ENCODE assay signal across 23 mouse cellular contexts in the genomic region with DNA sequence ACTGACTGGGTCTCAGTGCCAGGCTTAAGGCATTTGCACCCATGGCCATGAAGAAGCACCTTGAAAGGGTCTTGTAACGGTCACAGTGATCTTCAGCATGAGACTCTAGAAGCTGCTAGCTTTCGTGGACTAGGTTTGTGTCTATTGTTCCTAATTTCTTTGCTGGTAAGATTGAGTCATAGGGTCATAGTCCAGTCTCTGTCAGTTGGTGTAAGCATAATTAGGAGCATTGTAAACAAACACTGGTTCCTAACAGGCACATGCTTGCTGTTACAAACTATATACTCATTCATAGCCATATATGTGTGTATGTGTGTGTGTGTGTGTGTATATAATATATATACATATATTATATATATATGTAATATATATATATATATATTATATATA. TPM values are rescaled to one million over a fixed set of nuclear protein-coding genes. Genes with fewer than 3 reads are reported as not detected.
DNase-seq lines count a peak whose midpoint lies in the region; ATAC-seq and TF ChIP-seq lines count a peak whose summit lies in the region.
"Had no signal": no experiment of that assay in that cellular context is flagged by ENCODE, and none has a peak within 500 bp of the region (broad histone marks: within the 10 kb centered on the region; RNA-seq: fewer than 3 reads in every experiment).

No protein-coding gene starts in this region.

- peaks cover 4% of the 10 kb centered on the region; the same call in 1 of the 2 replicates for H3K36me3 ChIP-seq in heart, adult 2 months (ENCODE audit: control insufficient read depth, insufficient read depth, low read length)
- no peaks in the 10 kb centered on the region for H3K36me3 ChIP-seq in kidney, adult 2 months (ENCODE audit: control insufficient read depth, insufficient read depth, low read length)
- H3K36me3 ChIP-seq in liver, postnatal 0 days (replicated peaks; ENCODE audit: insufficient read depth, low read length): no peaks in the 10 kb centered on the region
- H3K36me3 ChIP-seq in small intestine, adult 2 months (ENCODE audit: control insufficient read depth, insufficient read depth, low read length): no peaks in the 10 kb centered on the region
- H3K36me3 ChIP-seq: embryonic facial prominence, embryonic 12.5 days; embryonic facial prominence, embryonic 15.5 days; hindbrain, embryonic 12.5 days; hindbrain, embryonic 15.5 days had no signal

- no peak for TF ChIP-seq CTCF in heart, adult 2 months (IDR thresholded peaks at IDR 0.05)
- no peak for TF ChIP-seq CTCF in kidney, adult 2 months (conservative IDR thresholded peaks at IDR 0.05; ENCODE audit: insufficient read depth, insufficient read length, low read depth, low read length)
- TF ChIP-seq CTCF in liver, postnatal 0 days (IDR thresholded peaks at IDR 0.05; ENCODE audit: low read depth): no peak
- no peak for TF ChIP-seq CTCF in small intestine, adult 2 months (IDR thresholded peaks at IDR 0.05; ENCODE audit: extremely low read depth, insufficient read length, insufficient replicate concordance, low read depth, low read length)

- no peaks in the 10 kb centered on the region for H3K9me3 ChIP-seq in liver, postnatal 0 days (ENCODE audit: low read length)
- H3K9me3 ChIP-seq: embryonic facial prominence, embryonic 12.5 days; embryonic facial prominence, embryonic 15.5 days; hindbrain, embryonic 12.5 days; hindbrain, embryonic 15.5 days had no signal

- H3K4me1 ChIP-seq in heart, adult 2 months (ENCODE audit: control insufficient read depth, insufficient read depth, low read length): peaks cover 20% of the 10 kb centered on the region
- H3K4me1 ChIP-seq in kidney, adult 2 months (ENCODE audit: control insufficient read depth, insufficient read depth, low read length): peaks cover 9% of the 10 kb centered on the region
- H3K4me1 ChIP-seq in liver, postnatal 0 days (ENCODE audit: insufficient read depth): peaks cover 8% of the 10 kb centered on the region
- H3K4me1 ChIP-seq in small intestine, adult 2 months (ENCODE audit: control insufficient read depth, insufficient read depth, insufficient read length, low read length): peaks cover 22% of the 10 kb centered on the region
- H3K4me1 ChIP-seq: embryonic facial prominence, embryonic 15.5 days had no signal

- no peak overlapping the region for H3K9ac ChIP-seq in heart, adult 2 months (ENCODE audit: low read depth, low read length)
- H3K9ac ChIP-seq in liver, postnatal 0 days (replicated peaks): no peak overlapping the region
- H3K9ac ChIP-seq: embryonic facial prominence, embryonic 12.5 days; embryonic facial prominence, embryonic 15.5 days; forebrain, postnatal 0 days; hindbrain, embryonic 12.5 days; hindbrain, embryonic 15.5 days had no signal

- peak overlapping the region; percentile 14; the same call in 1 of the 2 replicates for H3K4me3 ChIP-seq in heart, adult 2 months
- H3K4me3 ChIP-seq in kidney, adult 2 months (ENCODE audit: insufficient read depth, low read depth, low read length): no peak overlapping the region
- no peak overlapping the region for H3K4me3 ChIP-seq in liver, postnatal 0 days (ENCODE audit: low read depth, low read length)
- H3K4me3 ChIP-seq in small intestine, adult 2 months (ENCODE audit: low read depth, low read length): 0 out of 2 replicates have a peak overlapping the region, but pooled peaks have one; percentile 4
- H3K4me3 ChIP-seq: embryonic facial prominence, embryonic 12.5 days; embryonic facial prominence, embryonic 15.5 days; hindbrain, embryonic 12.5 days; hindbrain, embryonic 15.5 days had no signal

- H3K27ac ChIP-seq in heart, adult 2 months: no peak overlapping the region
- H3K27ac ChIP-seq in kidney, adult 2 months (ENCODE audit: insufficient read depth, low read depth, low read length): no peak overlapping the region
- peak overlapping the region; percentile 48 for H3K27ac ChIP-seq in liver, postnatal 0 days (ENCODE audit: low read depth)
- peak overlapping the region; percentile 20 for H3K27ac ChIP-seq in small intestine, adult 2 months (ENCODE audit: insufficient read depth, low read depth, low read length)
- H3K27ac ChIP-seq: embryonic facial prominence, embryonic 12.5 days; embryonic facial prominence, embryonic 15.5 days; hindbrain, embryonic 12.5 days; hindbrain, embryonic 15.5 days had no signal

- TF ChIP-seq EP300 in heart, adult 2 months (IDR thresholded peaks at IDR 0.05; ENCODE audit: insufficient read depth, low read depth, low read length): no peak
- no peak for TF ChIP-seq EP300 in liver, postnatal 0 days (IDR thresholded peaks at IDR 0.05; ENCODE audit: low read depth)

- DNase-seq in heart, adult 2 months: no peak
- no peak for DNase-seq in heart, adult 18-20 months
- DNase-seq in kidney, adult 2 months: peak; percentile 21
- no peak for DNase-seq in kidney, postnatal 4 days
- DNase-seq in liver, postnatal 0 days: no peak
- no peak for DNase-seq in liver
- DNase-seq in right cerebral cortex, adult 2 months (ENCODE audit: low spot score in 2 of 2): no peak
- DNase-seq: cerebellum, adult 11 months; cerebellum, adult 2 months; cerebellum, adult 9-11 months; cerebellum, postnatal 25 days; forebrain, postnatal 0 days; gastrocnemius, postnatal 25 days had no signal

- TF ChIP-seq POLR2A in heart, adult 2 months (IDR thresholded peaks at IDR 0.05; ENCODE audit: insufficient read depth, low read depth, low read length): no peak
- no peak for TF ChIP-seq POLR2A in kidney, adult 2 months (IDR thresholded peaks at IDR 0.05; ENCODE audit: low read depth, low read length)
- no peak for TF ChIP-seq POLR2A in small intestine, adult 2 months (IDR thresholded peaks at IDR 0.05; ENCODE audit: low read depth, low read length)

- peaks cover 5% of the 10 kb centered on the region for H3K79me2 ChIP-seq in heart, adult 2 months (replicated peaks; ENCODE audit: control insufficient read depth, insufficient read depth, low read length)

- ATAC-seq in liver, postnatal 0 days: peak; percentile 71
- ATAC-seq: CD4-positive, CD25-positive, alpha-beta regulatory T cell, adult 4 months; forebrain, embryonic 14.5 days; forebrain, postnatal 0 days had no signal

- no peaks in the 10 kb centered on the region for H3K27me3 ChIP-seq in heart, adult 2 months (ENCODE audit: control insufficient read depth, insufficient read depth, low read length)
- H3K27me3 ChIP-seq in kidney, adult 2 months (replicated peaks; ENCODE audit: control insufficient read depth, insufficient read depth, low read length): no peaks in the 10 kb centered on the region
- H3K27me3 ChIP-seq in liver, postnatal 0 days (ENCODE audit: insufficient read depth, low read length): no peaks in the 10 kb centered on the region
- H3K27me3 ChIP-seq in small intestine, adult 2 months (ENCODE audit: control insufficient read depth, insufficient read depth, low read length): no peaks in the 10 kb centered on the region
- H3K27me3 ChIP-seq: embryonic facial prominence, embryonic 12.5 days; embryonic facial prominence, embryonic 15.5 days; hindbrain, embryonic 12.5 days; hindbrain, embryonic 15.5 days had no signal

- 75% methylated on average over 2 of the region's 2 CpGs for WGBS in heart, adult 2 months
- WGBS in kidney, adult 2 months: 60% methylated on average over 2 of the region's 2 CpGs
- 64% methylated on average over 2 of the region's 2 CpGs for WGBS in liver, postnatal 0 days (ENCODE audit: insufficient replicate concordance)
- WGBS in small intestine, adult 2 months: 28% methylated on average over 2 of the region's 2 CpGs

- intact Hi-C loops in heart, adult 2 months (cut with DNase I): no loop called here

- H3K4me2 ChIP-seq in liver, postnatal 0 days (ENCODE audit: low read depth, low read length): peak overlapping the region; percentile 35
- H3K4me2 ChIP-seq: embryonic facial prominence, embryonic 12.5 days; embryonic facial prominence, embryonic 15.5 days; hindbrain, embryonic 12.5 days; hindbrain, embryonic 15.5 days had no signal

RNA-seq across cellular contexts. Expression of a gene that starts 19.1 kb away (rescaled TPM):
- total RNA-seq in heart, adult 2 months (2021): 10 to 100 TPM; 54.0 to 57.1 TPM
- 25.1 and 44.0 TPM in 2 replicates for polyA plus RNA-seq in heart, adult 2 months (2012; rRNA removed)
- total RNA-seq in heart, adult 18-20 months (2021): 10 to 100 TPM; 46.4 to 51.8 TPM
- 39.2 and 44.2 TPM in 2 replicates for polyA plus RNA-seq in kidney, adult 2 months (2012; rRNA removed)
- polyA plus RNA-seq in liver, postnatal 0 days (2015; fragmentation: Nextera tagmentation; extraction: Ambion mirVana): 1.7 and 2.7 TPM in 2 replicates
- 7.4 and 21.7 TPM in 2 replicates for polyA plus RNA-seq in small intestine, adult 2 months (2012; rRNA removed)
- total RNA-seq: common myeloid progenitor, adult 5-6 weeks; granulocyte monocyte progenitor cell, adult 5-6 weeks; hematopoietic stem cell, adult 5-6 weeks had no signal
- polyA plus RNA-seq: CD4-positive, CD25-positive, alpha-beta regulatory T cell, adult 4 months had no signal

Comparison
In these comparisons a context has a peak if more than half of its experiments do, and no peak if none do; other contexts are left out.
1. H3K27ac ChIP-seq: peak in liver, postnatal 0 days (single experiment) and small intestine, adult 2 months (single experiment); none in heart, adult 2 months (single experiment) and kidney, adult 2 months (single experiment).
2. H3K4me3 ChIP-seq: peak in heart, adult 2 months (single experiment) and small intestine, adult 2 months (single experiment); none in kidney, adult 2 months (single experiment) and liver, postnatal 0 days (single experiment).